Mouse (Mus musculus) heart, postnatal 25 days (tissue): ENCODE measurements around the gene Ctso. TPM values are rescaled to one million over a fixed set of nuclear protein-coding genes. Genes with fewer than 3 reads are reported as not detected.

Experiments
- DNase-seq: peaks from one replicate; pipeline ENCODE4 v3.0.0; 2022; ENCODE audit warnings: low spot score
- intact Hi-C: fragments of 180-260 bp; cut with DNase I; formaldehyde crosslinking; loops from one replicate; pipeline ENCODE4 v1.15.1; 2025
- total RNA-seq, 2 experiments: library from RNA; stranded (reverse); gene quantifications; 2 replicates each; pipeline ENCODE4 v1.2.3; 2021

Ctso gene
- total RNA-seq, 2 experiments from 2014 or later: 8.1 to 8.3 TPM

GRCm38 (mm10) chr3:81944851-81945393, 12.5 kb downstream of the Ctso start:
- intact Hi-C loops: no loop called here
- DNase-seq: no peak

- intact Hi-C loops: no loop called here
- DNase-seq: no peak
Measured at GRCm38 (mm10) chr3:81949048-81949447, 16.6 kb downstream of the Ctso start.

- no peak for DNase-seq
- intact Hi-C loops: no loop called here
Measured at GRCm38 (mm10) chr3:81951785-81952184, 19.4 kb downstream of the Ctso start.

- no peak for DNase-seq
- intact Hi-C loops: no loop called here
Measured at GRCm38 (mm10) chr3:81957484-81957883, 25.1 kb downstream of the Ctso start.

- intact Hi-C loops: no loop called here
- DNase-seq: no peak
Measured at GRCm38 (mm10) chr3:81961336-81961735, 28.9 kb downstream of the Ctso start.

GRCm38 (mm10) chr3:81963768-81964167, 31.4 kb downstream of the Ctso start:
- no peak for DNase-seq
- intact Hi-C loops: no loop called here

- intact Hi-C loops: no loop called here
- DNase-seq: no peak
Measured at GRCm38 (mm10) chr3:81964596-81964995, 32.2 kb downstream of the Ctso start.

GRCm38 (mm10) chr3:81975607-81976006, 43.2 kb downstream of the Ctso start:
- intact Hi-C loops: no loop called here

GRCm38 (mm10) chr3:81976102-81976501, 43.7 kb downstream of the Ctso start, which contains the start of gene Tdo2:
Tdo2 (minus strand) TSS chr3:81976202.
- intact Hi-C loops: no loop called here
- DNase-seq: no peak

More at GRCm38 (mm10) chr3:81975607-81976006, 43.2 kb downstream of the Ctso start:
- no peak for DNase-seq

- no peak for DNase-seq
- intact Hi-C loops: no loop called here
Measured at GRCm38 (mm10) chr3:81981576-81981975, 49.2 kb downstream of the Ctso start.

GRCm38 (mm10) chr3:81981990-81982389, 49.6 kb downstream of the Ctso start, which contains the start of gene Asic5:
Asic5 (plus strand) TSS chr3:81982290.
- intact Hi-C loops: no loop called here
- DNase-seq: no peak

- no peak for DNase-seq
- intact Hi-C loops: no loop called here
Measured at GRCm38 (mm10) chr3:81983120-81983895, 50.9 kb downstream of the Ctso start.

- intact Hi-C loops: no loop called here
Measured at GRCm38 (mm10) chr3:81985100-81985499, 52.7 kb downstream of the Ctso start.

GRCm38 (mm10) chr3:81986103-81986502, 53.7 kb downstream of the Ctso start:
- no peak for DNase-seq
- intact Hi-C loops: no loop called here

More at GRCm38 (mm10) chr3:81985100-81985499, 52.7 kb downstream of the Ctso start:
- DNase-seq: no peak

GRCm38 (mm10) chr3:81987628-81988027, 55.2 kb downstream of the Ctso start:
- DNase-seq: no peak
- intact Hi-C loops: no loop called here

GRCm38 (mm10) chr3:81989692-81990141, 57.3 kb downstream of the Ctso start:
- DNase-seq: no peak
- intact Hi-C loops: no loop called here

GRCm38 (mm10) chr3:81990531-81990930, 58.1 kb downstream of the Ctso start:
- DNase-seq: no peak
- intact Hi-C loops: no loop called here

- no peak for DNase-seq
- intact Hi-C loops: loop anchor here (5.0 kb wide), 3 partner anchors 37 to 862 kb away; no protein-coding TSS in a partner anchor
Measured at GRCm38 (mm10) chr3:81995371-81995770, 63.0 kb downstream of the Ctso start.

- DNase-seq: no peak
- intact Hi-C loops: loop anchor here (5.0 kb wide), 3 partner anchors 36 to 861 kb away; no protein-coding TSS in a partner anchor
Measured at GRCm38 (mm10) chr3:81995988-81996387, 63.6 kb downstream of the Ctso start.
